Mouse (Mus musculus) cerebellum, adult 8-10 months (tissue): ENCODE results near the gene Shf.

Experiments used
- DNase-seq: peaks from one replicate; pipeline ENCODE4 v3.0.0; 2022

Gene Shf

GRCm38 (mm10) chr2:122301921-122302573 lies 66.9 kb downstream of the Shf start:
- DNase-seq, result no peak

- peak; percentile 35 for DNase-seq
Measured at GRCm38 (mm10) chr2:122301081-122301920, 67.7 kb downstream of the Shf start.

- DNase-seq, result no peak
Measured at GRCm38 (mm10) chr2:122300656-122301020, 68.3 kb downstream of the Shf start.

- no peak for DNase-seq
Measured at GRCm38 (mm10) chr2:122299911-122300655, 68.9 kb downstream of the Shf start.
